Mouse (Mus musculus): Measurements from ENCODE around the gene Stt3b. TPM values are rescaled to one million over a fixed set of nuclear protein-coding genes. Genes with fewer than 3 reads are reported as not detected.
A peak's percentile ranks its signal among the peaks of the same experiment; 100 is the strongest.

The Stt3b gene
- total RNA-seq, 2 experiments from 2014 or later: 94.4 to 96.2 TPM

GRCm38 (mm10) chr9:115229145-115229544, 81.1 kb downstream of the Stt3b start:
- intact Hi-C loops (cut with DNase I): no loop called here
- DNase-seq (ENCODE audit: low spot score in 2 of 2): no peak

- DNase-seq (ENCODE audit: low spot score in 2 of 2): no peak
- intact Hi-C loops (cut with DNase I): no loop called here
These were observed 85.4 kb downstream of the Stt3b start for GRCm38 (mm10) chr9:115224744-115225354.

GRCm38 (mm10) chr9:115221265-115221664, 89.0 kb downstream of the Stt3b start:
- no peak for DNase-seq (ENCODE audit: low spot score in 2 of 2)
- intact Hi-C loops (cut with DNase I): no loop called here

GRCm38 (mm10) chr9:115220466-115220865, 89.8 kb downstream of the Stt3b start:
- intact Hi-C loops (cut with DNase I): no loop called here
- no peak for DNase-seq (ENCODE audit: low spot score in 2 of 2)

- intact Hi-C loops (cut with DNase I): no loop called here
- no peak for DNase-seq (ENCODE audit: low spot score in 2 of 2)
These were observed 92.2 kb downstream of the Stt3b start for GRCm38 (mm10) chr9:115217984-115218383.

GRCm38 (mm10) chr9:115215830-115216701, 94.2 kb downstream of the Stt3b start:
- DNase-seq (ENCODE audit: low spot score in 2 of 2): no peak
- intact Hi-C loops (cut with DNase I): no loop called here

GRCm38 (mm10) chr9:115214572-115215571, 95.3 kb downstream of the Stt3b start:
- intact Hi-C loops (cut with DNase I): no loop called here
- no peak for DNase-seq (ENCODE audit: low spot score in 2 of 2)

GRCm38 (mm10) chr9:115213755-115214264, 96.4 kb downstream of the Stt3b start:
- intact Hi-C loops (cut with DNase I): no loop called here
- no peak for DNase-seq (ENCODE audit: low spot score in 2 of 2)

- intact Hi-C loops (cut with DNase I): no loop called here
- peak in 1 of 2 experiments; percentile 31 for DNase-seq (ENCODE audit: low spot score in 2 of 2)
These were observed 99.7 kb downstream of the Stt3b start for GRCm38 (mm10) chr9:115210535-115210934.

GRCm38 (mm10) chr9:115209737-115210136, 100.5 kb downstream of the Stt3b start:
- intact Hi-C loops (cut with DNase I): no loop called here
- DNase-seq (ENCODE audit: low spot score in 2 of 2): no peak

GRCm38 (mm10) chr9:115206219-115206618, 104.0 kb downstream of the Stt3b start:
- intact Hi-C loops (cut with DNase I): no loop called here
- DNase-seq (ENCODE audit: low spot score in 2 of 2): peak; percentile 30 to 45

- peak in 1 of 2 experiments; percentile 22 for DNase-seq (ENCODE audit: low spot score in 2 of 2)
- intact Hi-C loops (cut with DNase I): no loop called here
These were observed 104.7 kb downstream of the Stt3b start for GRCm38 (mm10) chr9:115205491-115205890.

- intact Hi-C loops (cut with DNase I): no loop called here
These were observed 107.1 kb downstream of the Stt3b start for GRCm38 (mm10) chr9:115203136-115203535.

GRCm38 (mm10) chr9:115201264-115201663, 109.0 kb downstream of the Stt3b start:
- intact Hi-C loops (cut with DNase I): no loop called here
- DNase-seq (ENCODE audit: low spot score in 2 of 2): no peak

More at GRCm38 (mm10) chr9:115203136-115203535, 107.1 kb downstream of the Stt3b start:
- DNase-seq (ENCODE audit: low spot score in 2 of 2): no peak

- DNase-seq (ENCODE audit: low spot score in 2 of 2): no peak
These were observed 109.9 kb downstream of the Stt3b start for GRCm38 (mm10) chr9:115200166-115200862.

GRCm38 (mm10) chr9:115197082-115197481, 113.1 kb downstream of the Stt3b start:
- intact Hi-C loops (cut with DNase I): no loop called here
- no peak for DNase-seq (ENCODE audit: low spot score in 2 of 2)

More at GRCm38 (mm10) chr9:115200166-115200862, 109.9 kb downstream of the Stt3b start:
- intact Hi-C loops (cut with DNase I): no loop called here

- DNase-seq (ENCODE audit: low spot score in 2 of 2): no peak
- intact Hi-C loops (cut with DNase I): no loop called here
These were observed 117.3 kb downstream of the Stt3b start for GRCm38 (mm10) chr9:115192890-115193289.
